Mouse (Mus musculus) left cerebral cortex, postnatal 36 days (tissue): ENCODE measurements at regions not wholly inside any gene's neighbourhood (a gene's known extent, or its start where the extent isn't known, plus 50 kb on each side); places are given as distances from the start of the nearest gene placed in this dataset.
A peak's percentile ranks its signal among the peaks of the same experiment; 100 is the strongest.

Experiments used
- DNase-seq, 2 experiments: peaks; one replicate each; pipeline ENCODE4 v3.0.0; 2021 to 2022; ENCODE audit warnings: low spot score in 2 of 2, mixed read lengths in 1 of 2
- intact Hi-C: fragments of 180-260 bp; cut with DNase I; formaldehyde crosslinking; loops from one replicate; pipeline ENCODE4 v1.15.1; 2025

DNA sequence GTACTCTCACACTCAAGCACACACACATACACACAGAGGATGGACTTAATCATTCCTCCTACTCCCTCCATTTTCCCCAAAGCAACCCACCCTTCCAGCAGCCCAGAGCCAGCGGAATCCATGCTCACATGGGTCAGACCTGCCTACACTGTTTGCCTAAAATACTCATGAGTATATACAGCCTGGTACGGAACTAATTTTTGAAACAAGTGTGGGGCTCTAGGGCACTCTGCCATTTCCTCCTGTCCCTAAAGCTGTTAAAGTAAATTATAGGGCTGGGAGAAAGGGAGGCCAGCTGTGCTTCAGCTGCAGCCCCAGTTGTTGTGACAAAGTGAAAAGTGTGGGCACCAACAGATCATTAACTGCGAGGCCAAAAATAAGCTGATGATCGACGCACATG is 397.5 kb downstream of the Fgf9 start:
- intact Hi-C loops, result no loop called here
- DNase-seq, result peak in 1 of 2 experiments; percentile 4

DNA sequence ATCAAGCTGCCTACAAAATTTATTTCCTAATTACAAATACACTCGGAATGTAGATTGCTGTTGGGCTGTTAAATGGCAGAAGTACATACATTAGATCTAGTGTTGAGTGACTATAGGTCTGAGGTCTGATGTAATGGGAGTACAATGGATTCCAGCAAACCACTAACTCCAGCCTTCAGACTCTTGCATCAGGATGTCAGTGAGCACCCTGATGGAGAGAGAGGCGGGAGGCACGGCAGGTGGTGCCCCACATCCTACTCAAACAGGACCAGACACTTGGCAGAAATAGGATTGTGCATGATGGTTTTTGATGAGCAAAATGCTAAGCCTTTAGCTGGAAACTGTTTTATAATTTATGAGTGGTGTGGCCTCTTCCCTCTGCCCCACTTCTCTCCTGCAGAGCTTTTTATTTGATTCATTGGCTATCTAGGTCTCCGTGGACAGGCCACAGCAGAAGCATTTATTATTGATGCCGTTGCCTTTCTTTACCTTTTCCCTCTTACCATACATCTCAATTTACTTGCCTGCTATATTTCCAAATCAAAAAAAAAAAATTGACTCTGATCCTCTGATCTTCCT is 376.5 kb downstream of the Fgf9 start:
- intact Hi-C loops, result no loop called here
- no peak for DNase-seq

DNA sequence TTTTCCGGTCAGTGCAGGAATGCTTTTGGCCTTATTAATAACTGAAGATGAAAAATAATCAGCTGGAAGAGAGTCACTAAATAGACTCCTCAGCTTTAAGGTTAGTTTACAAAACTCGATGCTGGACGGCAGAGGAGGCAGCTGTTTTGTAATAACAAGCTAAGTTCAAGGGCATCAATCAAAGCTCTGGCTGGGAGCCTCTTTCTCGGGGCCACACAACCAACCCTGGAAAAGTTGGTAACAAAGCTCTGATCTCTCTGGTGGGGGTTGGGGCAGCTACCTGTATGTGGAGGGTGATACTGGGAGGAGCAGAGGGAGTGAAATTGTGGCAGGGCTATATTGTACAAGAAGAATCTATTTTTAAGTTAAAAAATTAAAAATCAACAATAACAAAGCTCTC is 374.1 kb downstream of the Fgf9 start:
- intact Hi-C loops, result no loop called here
- no peak for DNase-seq

DNA sequence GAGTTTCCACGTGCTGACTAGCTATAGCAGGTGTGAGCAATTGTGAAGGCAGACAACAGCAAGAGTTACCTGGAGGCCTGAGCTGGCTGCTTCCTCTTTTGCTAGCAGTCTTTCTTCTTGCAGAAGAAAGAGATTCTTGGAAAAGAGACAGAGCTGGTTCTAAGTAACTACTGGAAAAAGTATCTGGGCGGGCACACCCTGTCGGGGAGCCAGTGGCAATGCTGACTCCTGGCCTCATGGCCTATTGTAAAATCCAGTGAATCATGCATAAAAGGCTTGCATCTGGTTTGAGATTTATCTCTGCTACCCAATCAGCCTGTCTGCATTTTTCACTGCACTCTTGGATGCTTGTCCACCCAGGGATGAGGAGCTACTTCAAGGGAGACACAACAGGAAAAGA is 372.2 kb downstream of the Fgf9 start:
- intact Hi-C loops, result no loop called here
- DNase-seq, result no peak

DNA sequence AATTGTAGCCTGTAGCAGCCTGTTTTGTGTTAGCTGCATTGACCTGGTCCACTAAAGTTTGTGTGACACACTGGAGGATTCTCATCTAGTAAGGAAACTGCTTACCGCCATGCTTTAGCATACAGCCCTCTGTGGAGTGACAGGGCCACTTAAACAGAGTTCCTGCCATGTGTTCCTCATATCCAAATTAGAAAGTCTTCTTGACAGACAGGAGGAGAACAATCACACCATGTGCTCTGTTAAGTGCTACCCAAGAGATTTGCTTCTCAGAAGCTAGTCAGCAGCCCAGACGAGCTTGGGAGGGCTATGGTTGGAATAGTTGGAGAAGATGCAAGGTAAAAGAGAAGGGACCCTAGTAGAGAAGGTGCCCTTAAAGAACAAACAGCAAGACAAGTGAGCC is 369.6 kb downstream of the Fgf9 start:
- DNase-seq, result no peak
- intact Hi-C loops, result no loop called here

DNA sequence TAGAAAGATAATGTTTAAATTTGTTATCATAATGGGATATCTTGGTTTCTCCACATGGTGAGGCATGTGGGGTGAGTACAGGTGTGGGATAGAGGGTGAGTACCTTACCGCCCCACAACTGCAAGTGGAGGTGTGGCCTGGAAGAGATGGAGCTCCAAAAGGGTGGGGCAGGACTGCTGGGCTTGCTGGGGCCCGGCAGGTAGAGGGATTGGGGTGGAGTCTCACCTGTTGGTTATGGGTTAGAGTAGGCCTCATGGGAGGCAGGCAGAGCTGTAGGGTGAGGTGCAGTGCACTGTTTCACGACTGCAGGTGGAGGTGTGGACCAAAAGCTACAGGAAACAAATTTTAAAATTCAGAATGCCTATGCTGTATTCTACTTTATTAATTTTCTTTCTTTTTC is 365.7 kb downstream of the Fgf9 start:
- no peak for DNase-seq
- intact Hi-C loops, result no loop called here

DNA sequence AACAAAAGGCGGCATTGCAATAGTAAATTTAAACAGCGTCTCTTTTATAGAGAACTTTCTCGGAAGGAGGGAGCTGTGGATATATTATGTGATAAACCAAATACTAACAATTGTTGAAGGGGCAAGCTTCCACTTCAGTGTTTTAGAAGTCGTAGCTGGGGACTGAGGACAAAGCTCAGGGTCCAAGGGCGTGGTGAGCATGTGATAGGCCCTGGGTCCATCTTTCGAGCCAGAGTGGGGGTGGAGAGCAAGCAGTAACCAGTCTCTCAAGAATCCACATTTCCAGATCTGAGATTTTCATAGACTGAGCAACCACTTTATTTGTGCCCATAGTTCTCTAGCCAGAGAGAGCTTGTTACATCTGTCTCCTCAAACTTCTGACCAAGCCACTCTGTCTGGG is 356.1 kb downstream of the Fgf9 start:
- intact Hi-C loops, result no loop called here
- DNase-seq, result no peak

DNA sequence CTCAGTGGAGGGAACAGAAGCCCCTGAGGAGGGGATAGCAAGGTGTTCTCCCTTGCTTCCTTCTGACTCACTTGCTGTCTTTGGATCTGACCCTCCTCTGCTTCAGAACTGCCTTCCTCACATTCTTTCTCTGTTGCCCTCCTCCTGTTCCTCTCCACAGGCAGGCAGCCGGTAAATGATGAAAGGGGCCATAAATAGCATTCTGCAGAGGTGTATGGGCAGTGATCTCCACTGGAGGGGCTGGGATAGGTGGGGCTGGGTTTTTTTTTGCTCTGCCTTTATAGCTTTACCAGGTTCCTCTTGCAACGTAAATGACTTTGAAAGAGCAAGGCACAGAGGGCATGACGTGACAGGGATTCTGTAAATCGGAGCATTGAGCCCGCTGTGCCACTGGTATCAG is 351.6 kb downstream of the Fgf9 start:
- DNase-seq, result no peak
- intact Hi-C loops, result no loop called here

DNA sequence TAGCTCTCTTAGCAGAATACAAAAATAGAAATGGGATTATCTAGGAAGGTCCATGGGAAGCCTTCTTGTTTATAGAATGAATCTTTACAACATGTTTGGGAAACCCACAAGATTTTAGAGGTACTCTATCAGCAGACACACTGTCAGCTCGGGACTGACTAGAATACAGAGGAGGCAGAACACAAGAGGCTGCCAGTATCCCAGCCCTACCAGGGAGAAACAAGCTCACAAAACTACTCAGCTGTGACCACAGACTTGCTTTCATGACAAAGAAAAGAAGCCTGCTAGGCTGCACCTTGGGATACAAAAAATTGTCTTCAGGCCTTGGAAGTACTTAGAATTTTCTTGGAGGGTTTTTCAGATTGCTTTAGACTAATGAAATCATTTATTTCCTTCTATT is 347.2 kb downstream of the Fgf9 start:
- DNase-seq, result no peak
- intact Hi-C loops, result no loop called here

DNA sequence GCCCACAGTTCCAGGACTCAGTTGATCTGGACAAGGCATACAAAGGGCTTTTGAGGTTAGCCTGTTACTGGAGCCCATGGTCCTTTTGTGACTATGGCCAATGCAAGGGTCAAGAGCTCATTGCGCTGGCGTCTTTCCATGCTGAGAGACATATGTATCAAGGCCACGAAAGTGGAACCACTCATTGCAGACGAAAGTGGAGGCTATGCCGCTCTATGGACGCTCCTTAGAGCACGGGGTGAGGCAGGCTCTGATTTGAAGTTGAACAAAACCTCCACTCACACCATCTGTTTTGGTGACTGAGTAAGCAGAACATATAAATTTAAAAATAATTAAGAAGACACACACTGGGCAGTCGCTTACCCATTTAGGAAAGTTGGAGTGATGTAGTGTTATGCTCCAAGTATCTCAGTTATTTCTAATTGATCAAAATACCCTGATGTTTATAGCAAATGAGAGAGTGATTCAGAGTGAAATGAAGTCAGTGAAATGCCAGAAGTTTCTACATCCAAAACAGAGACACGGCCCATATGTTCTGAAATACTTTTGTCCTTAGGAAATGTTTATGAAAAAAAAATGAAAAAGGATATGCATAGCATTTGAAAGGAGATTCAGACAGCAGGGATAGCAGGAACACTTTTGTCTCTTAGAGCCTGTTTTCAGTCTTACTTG is 321.8 kb downstream of the Fgf9 start:
- intact Hi-C loops, result no loop called here
- DNase-seq, result no peak

DNA sequence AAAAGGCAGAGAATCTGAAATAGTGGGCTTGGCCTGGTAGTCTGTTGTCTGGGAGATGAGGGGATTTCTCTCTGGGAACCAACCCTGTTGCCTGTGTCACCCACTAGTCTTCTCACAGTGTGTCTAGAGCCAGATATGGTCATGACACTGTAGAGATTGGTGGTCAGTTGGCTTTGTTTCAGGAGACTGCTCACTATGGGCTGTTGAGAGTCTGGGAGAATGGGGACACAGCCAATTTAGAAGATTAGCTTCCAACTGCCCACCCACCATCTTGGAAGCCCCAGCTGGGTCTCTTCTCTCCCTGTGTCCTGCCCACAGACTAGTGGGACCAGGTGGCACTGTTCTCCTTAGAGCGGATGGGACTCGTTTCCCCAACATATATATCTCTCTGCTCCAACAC is 320.4 kb downstream of the Fgf9 start:
- DNase-seq, result peak in 1 of 2 experiments; percentile 10
- intact Hi-C loops, result no loop called here

DNA sequence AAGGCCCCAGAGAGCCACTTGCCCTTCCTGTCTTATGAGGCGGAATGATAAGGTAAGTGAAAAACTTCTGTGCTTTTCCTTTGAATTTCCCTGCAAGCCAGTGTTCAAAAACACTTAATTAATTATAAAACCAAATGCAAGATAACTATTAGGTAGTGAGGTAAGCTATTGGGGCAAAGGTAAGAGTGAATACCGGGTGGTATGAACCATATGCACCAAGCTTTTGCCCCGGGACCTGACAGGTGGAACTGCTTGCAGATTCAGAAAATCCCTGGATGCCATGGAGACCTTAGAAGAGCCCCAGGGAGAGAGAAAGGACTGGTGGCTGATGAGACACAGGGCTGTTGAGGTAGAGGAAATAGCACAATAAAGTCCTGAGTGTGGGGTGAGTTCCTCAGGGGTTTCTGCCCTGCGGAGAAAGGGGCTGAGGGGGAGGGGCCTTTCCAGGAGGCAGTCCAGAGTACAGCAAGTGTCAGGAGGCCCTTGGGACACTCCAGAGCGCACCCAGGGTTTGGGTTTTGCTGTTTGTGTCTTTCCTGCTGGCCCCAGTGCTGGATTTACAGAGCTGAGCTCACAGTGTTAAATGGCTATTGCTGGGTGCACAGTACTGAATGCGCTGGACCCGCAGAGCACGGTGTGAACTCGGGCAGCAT is 317.1 kb downstream of the Fgf9 start:
- intact Hi-C loops, result no loop called here
- DNase-seq, result no peak

DNA sequence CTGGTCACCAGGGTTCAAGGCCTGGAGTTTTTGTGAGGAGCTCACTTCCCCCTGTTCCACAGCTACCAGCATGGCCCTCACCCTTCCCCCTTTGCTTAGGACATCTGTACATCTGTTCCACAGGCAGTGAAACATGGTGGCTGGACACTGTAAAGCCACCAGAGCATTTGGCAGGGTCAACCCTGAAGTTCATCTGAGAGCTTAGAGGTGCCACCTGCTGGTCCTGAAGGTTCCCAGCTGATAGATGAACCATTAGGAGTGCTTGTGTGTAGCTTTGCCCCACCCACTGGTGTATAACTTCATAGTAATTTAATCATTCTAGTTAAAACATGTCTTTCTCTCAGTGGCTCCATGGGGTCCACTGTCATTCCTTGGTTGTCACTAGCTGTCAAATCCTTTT is 304.7 kb downstream of the Fgf9 start:
- intact Hi-C loops, result no loop called here
- DNase-seq, result no peak

DNA sequence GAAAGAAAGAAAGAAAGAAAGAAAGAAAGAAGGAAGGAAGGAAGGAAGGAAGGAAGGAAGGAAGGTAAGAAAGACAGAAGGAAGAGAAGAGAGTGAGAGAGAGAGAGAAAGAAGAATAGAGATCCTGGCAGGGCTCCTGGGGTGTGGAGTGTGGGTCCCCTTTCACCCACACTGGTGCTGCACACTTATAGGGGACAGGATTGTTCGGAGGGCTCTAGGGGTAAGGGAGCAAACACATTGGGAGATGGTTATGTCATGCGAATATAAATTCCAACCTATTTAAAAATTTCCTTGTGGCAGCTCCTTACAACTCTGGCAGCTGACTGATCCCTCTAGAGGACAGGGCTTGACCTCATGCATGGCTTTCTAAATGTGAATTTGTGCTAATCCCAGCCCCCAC is 286.5 kb downstream of the Fgf9 start:
- DNase-seq, result no peak
- intact Hi-C loops, result no loop called here

DNA sequence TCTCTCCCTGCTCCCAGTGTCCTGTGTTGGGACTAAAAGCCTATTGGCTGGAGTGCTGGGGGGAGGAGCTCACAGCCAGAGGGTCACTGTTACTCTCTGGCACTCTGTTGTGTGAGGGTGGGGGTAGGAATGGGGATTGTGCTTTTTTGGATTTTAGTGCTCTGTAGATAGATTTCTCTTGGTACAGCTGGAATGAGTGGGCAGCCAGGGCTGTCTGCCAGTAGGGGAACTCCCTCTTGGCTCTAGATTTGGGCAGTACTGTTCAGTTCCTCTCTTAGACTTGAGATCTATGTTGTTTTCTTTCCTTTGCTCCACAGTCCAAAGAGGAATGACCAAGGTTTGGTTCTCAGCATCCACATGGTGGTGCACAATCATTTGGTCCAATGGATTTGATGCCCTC is 282.6 kb downstream of the Fgf9 start:
- intact Hi-C loops, result no loop called here

DNA sequence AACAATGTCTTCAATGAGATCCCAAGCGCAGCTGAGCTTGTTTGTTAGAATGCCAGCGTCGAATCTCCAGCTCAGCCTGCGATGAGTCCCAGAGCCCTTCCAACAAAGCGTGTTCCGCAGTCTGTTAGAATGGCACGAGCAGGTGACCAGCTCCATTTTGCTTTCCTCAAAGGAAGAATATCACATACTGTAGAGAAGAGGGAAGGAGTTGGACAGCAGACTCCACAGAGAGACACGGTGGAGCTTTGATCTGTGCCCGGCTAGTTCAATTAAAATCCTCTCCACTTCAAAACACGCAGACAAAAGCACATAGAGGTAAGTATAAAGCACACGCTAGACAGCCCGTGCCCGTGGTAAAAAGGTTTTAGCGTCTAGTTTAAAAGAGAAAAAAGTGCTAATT is 265.8 kb downstream of the Fgf9 start:
- intact Hi-C loops, result no loop called here
- no peak for DNase-seq

More for the DNA sequence above, 282.6 kb downstream of the Fgf9 start:
- peak; percentile 39 to 54 for DNase-seq

DNA sequence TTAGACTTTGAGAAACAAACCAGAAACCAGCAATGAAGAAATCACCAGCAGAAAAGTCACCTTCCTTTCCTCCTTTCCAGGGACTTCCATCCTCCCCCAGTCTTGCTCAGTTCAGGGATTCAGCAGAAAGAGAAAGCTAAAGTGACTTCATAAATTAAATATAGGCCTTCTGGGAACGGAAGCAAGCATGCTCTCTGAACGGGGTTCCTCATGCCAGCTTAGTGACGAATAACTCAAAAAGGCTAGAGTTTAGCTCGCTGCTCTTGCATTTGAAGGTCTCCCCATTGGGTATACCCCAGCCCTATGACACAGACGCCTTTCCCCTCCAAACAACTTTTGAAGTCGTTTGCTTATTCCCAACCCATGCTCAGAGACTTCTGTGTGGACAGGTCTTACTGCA is 252.8 kb downstream of the Fgf9 start:
- intact Hi-C loops, result no loop called here
- DNase-seq, result no peak

DNA sequence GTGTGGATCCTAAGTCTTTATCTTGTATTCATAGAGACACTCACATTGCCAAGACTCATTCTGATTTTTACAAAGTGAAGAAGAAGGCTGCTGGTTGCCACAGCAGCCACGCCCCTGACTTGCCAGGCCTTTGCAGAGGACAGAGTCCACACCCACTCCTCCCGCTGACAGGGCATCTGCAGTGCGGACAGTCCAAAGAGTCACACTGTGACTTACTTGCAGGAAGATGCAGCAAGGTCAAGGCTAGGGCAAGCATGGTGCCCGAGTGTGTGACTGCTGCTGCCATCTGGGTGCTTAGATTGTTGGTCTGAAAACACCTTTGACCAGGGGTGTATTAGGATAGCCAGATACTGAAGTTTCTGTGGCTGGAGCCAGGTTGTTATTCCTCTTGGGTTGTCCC is 252.1 kb downstream of the Fgf9 start:
- intact Hi-C loops, result no loop called here
- DNase-seq, result no peak

DNA sequence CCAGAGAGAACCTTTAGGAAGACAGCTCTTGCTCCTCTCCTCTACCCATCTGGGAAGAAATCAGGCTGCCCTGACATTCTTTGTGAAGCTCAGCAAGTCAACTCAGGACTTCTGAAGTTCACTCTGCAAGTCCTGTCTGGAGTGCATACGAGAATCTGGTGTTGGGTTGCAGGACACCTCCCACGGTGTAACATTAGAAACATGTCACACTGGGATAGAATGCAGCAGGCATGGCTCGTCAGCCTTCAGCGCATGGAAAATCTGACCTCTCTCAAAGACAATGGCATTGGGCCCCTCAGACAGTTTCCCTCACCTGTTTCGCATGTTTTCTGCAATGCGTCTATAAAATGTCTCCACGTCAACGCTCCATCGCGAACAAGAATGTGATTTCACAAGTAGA is 251.5 kb downstream of the Fgf9 start:
- no peak for DNase-seq
- intact Hi-C loops, result no loop called here

DNA sequence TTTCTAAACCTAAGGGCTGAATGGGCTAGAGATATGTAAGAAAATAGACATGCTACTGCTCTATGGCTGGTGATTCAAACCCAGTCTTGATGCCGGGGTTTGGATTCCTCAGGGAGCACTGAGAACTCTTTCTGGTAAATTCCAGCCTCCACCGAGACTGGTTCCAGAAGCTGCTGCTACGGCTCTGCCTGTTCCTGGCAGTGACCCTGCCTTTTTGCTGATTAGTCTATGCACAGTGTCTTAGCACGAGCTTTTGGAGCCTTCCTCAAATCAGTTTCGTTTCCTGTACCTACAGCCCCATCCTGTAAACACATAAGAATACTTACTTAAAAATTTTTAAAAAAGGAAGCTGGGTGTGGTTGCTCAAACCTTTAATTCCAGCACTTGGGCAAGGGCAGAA is 250.9 kb downstream of the Fgf9 start:
- no peak for DNase-seq

DNA sequence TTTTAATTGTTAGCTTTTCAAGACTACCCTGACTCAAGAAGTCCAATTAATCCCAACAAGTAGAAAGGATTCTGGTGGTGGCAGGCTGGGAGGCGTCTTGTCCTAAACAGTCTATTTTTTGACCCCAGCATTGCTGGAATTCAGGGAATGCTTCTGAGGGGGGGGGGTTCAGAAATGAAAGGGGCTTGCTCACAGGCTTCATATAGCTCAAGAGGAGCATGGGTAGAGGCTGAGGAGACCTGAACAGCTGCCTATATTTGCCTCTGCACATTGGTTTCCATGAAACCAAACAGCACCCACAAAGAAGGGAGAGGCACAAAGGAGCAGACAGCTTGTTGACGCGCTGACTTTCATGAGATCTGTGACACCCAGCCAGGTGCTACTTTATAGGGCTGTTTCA is 247.3 kb downstream of the Fgf9 start:
- intact Hi-C loops, result no loop called here
- DNase-seq, result no peak

More for the DNA sequence above, 250.9 kb downstream of the Fgf9 start:
- intact Hi-C loops, result no loop called here

DNA sequence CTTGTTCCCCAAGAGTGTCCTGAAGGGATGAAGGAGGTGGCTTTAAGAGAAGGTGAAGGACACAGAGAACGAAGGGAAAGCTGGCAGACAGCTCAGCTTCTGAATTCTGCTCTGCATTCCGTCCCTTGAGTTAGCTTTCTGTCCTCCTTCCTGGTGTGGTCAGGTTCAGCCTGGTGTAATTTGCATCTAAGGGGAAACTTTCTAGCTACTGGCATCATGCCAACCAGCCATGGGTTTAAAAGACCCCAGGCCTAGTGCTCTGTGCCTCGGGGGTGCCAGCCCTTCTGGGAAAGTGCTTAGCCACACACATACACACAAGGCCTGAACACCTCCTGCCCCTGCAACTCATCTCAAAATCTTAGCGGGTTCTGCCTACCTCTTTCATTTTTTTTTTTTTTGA is 246.9 kb downstream of the Fgf9 start:
- intact Hi-C loops, result no loop called here
- no peak for DNase-seq
